Mouse (Mus musculus) mammary gland, adult 2 months (tissue): Measurements from ENCODE around the gene Neurod2. TPM values are rescaled to one million over a fixed set of nuclear protein-coding genes. Genes with fewer than 3 reads are reported as not detected.

Experiments used
- polyA plus RNA-seq: library from polyadenylated mRNA; depleted of rRNA; stranded (reverse); fragments of >200 nt; gene quantifications from 2 replicates; pipeline ENCODE4 v1.2.3, GENCODE M21; 2012; ENCODE audit warnings: low replicate concordance; rRNA removed

Gene Neurod2
- not detected in 2 replicates for polyA plus RNA-seq

DNA sequence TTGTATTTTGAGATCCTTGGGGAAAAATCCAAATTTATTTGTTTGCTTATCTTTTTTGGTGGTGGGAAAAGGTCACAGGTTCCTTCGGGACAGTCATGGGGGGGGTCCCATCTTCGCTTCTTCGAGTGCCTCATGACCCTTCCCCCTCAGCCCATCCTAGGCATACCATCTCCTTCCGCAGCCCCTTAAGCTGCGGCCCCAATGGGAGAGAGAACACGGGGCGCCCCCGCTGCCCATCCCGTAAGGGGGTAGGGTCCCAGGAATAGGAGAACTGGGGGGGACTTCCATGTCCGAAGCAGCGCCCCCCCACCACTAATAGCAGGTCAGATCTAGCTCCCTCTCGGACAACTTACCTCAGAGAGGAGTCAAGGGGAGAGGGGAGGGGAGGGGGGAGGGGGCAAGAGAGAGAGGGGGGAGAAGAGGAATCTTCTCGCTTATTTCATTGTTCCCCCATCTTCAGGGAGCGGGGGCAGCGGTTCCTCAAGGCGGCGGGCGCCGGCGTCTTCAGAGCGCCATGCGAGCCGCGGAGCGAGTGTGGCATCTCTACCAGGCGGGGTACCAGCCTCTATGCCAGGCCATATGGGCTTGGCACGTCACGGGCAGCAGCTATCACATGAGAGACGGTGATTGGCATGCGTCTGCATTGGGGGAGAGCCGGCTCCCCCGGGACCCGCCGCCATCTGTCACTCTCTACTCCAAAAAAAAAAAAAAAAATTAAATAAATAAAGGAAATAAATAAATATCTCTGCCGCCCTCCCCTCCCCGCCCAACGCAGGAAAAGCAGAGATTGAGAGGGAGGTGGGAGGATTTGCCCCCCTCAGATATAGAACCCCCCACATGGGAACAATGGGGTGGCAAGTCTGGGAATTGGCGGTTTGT lies at the start of gene Neurod2:
Gene Neurod2 (minus strand): TSS at position 568 of the 879 bp plus-strand sequence.

DNA sequence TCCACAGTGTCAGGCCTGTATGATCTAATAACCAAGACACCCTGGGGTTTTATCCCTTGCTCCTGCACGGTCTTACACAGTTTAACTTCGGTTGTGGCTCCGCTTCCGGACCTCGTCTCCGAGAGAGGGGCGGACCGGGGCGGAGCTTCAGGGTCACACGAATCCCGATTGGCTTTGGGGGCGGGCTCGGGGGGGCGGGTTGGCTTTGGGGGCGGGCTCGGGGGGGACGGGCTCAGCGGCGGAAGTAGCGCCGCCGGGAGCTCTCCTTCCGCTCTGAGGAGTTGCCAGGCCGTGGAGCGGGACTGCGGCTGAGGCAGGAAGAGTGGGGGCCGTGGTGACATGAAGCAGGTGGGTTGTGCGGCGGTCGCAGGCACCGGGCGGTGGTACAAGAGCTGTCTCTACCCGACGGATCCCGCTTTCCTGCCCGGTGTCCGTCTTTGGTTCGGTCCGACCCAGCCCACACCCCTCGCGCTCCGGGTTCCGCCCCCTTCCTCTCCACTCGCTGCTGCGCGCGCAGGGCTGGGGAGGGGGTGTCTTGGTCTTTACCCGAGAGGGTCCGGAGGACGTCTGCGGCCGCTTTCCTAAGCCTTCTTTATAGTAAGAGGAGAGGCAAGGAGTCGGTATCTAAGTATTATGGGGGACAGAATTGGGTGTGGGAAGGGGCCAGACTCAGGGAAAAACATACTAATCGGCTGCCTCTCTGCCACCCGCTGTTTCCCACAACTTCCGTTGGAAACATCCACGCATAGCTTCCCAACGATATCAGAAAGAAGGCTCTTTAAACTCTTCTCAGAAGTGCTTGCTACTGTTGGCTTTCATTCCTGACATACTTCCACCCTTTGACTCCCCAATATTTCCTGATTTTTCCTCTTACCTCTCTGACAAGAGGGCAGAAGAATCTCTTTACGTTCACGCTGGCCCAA lies 29.0 kb upstream of the Neurod2 start, which contains the start of gene Stard3:
Gene Stard3 (plus strand): TSS at position 208 of the 923 bp plus-strand sequence.

GRCm38 (mm10) chr11:98348083-98348961 lies 18.9 kb upstream of the Neurod2 start, which contains the start of gene Ppp1r1b:
TSS of gene Ppp1r1b (plus strand) at chr11:98348404.

Other genes with a start within 250 kb of the Neurod2 start
- 26.5 and 27.7 TPM in 2 replicates for gene Fbxl20, start 179.2 kb downstream of the Neurod2 start, polyA plus RNA-seq
- gene Med1, start 136.4 kb downstream of the Neurod2 start, polyA plus RNA-seq = 9.8 and 16.1 TPM in 2 replicates
- 12.6 and 17.2 TPM in 2 replicates for gene Cdk12, start 126.6 kb downstream of the Neurod2 start, polyA plus RNA-seq
- gene Ppp1r1b, start 18.8 kb upstream of the Neurod2 start, polyA plus RNA-seq = 1.8 and 2.0 TPM in 2 replicates
- 88.0 and 123 TPM in 2 replicates for gene Stard3, start 28.7 kb upstream of the Neurod2 start, polyA plus RNA-seq
- gene Tcap, start 54.2 kb upstream of the Neurod2 start, polyA plus RNA-seq = 0.53 and 504 TPM in 2 replicates
- 0.20 TPM in 1 of 2 replicates, not detected in the other for gene Pnmt, start 56.8 kb upstream of the Neurod2 start, polyA plus RNA-seq
- 21.3 and 24.6 TPM in 2 replicates for gene Pgap3, start 70.8 kb upstream of the Neurod2 start, polyA plus RNA-seq
- 22.4 and 29.5 TPM in 2 replicates for gene Erbb2, start 82.8 kb upstream of the Neurod2 start, polyA plus RNA-seq
- gene Mien1, start 109.3 kb upstream of the Neurod2 start, polyA plus RNA-seq = 48.3 and 68.1 TPM in 2 replicates
- 29.3 and 38.8 TPM in 2 replicates for gene Grb7, start 116.7 kb upstream of the Neurod2 start, polyA plus RNA-seq
- 19.7 and 38.8 TPM in 2 replicates for gene Ikzf3, start 216.4 kb upstream of the Neurod2 start, polyA plus RNA-seq
- 0.43 and 0.88 TPM in 2 replicates for gene Zpbp2, start 221.4 kb upstream of the Neurod2 start, polyA plus RNA-seq